Mouse (Mus musculus): ENCODE results near the gene Rtn1. TPM values are rescaled to one million over a fixed set of nuclear protein-coding genes. Genes with fewer than 3 reads are reported as not detected.
A peak's percentile ranks its signal among the peaks of the same experiment; 100 is the strongest.

Gene Rtn1
- polyA plus RNA-seq, 1 experiment from 2014 or later = 1,241 TPM

DNA sequence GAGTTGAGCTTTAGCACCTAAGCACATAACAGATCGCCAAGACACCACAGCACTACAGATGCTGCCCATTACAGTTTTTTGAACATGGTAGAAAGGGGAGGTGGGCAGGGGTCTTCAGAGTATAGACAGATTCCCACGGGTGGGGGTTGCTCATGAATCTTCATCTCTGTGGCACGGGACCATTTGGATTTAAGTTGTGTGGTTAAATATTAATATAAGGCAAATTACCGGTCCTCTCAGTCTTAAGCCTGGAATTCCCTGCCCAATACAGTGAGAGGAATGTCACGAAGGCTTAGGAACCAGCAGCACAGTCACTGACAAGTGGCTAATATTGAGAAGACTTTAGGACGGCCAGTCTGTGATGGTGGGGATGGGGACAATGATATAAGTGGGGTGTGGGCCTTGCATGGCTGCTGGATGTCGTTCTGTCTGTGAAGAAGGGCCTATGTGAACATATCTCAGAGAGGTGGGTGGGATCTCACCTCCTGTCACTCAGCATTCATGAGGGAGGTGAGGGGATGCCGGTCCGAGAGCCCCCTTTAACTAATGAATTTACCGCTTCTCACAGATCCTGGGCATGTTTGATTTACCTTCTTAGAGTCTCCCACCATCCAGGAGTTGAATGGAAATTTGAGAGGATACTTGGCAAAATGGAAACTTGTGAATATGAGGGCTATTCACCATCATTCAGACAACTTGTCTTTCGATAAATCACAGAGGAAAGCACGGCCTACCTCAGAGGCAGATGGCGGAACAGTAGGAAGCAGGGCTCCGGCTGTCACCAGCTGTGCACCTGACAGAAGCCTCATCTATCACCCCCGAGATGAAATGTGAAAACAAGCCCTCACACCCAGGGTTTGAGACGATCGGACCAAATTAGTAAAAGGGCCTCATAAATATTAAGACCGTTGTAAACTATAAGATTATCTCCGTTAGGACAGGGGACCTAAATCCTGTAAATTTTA is 175.7 kb downstream of the Rtn1 start:
- Histone ChIP-seq H3K27me3 (peaks cover 2% of the 10 kb centered on the region; the same call in 1 of the 2 replicates), H3K4me2 (peak overlapping the region; percentile 67), H3K9ac (peak overlapping the region; percentile 95), H3K4me1 (peaks cover 71% of the 10 kb centered on the region), H3K36me3 (ENCODE audit: poor library complexity, severe bottlenecking) (0 out of 2 replicates have a peak, but pooled peaks cover 9% of the 10 kb centered on the region), H3K27ac (peak overlapping the region; percentile 69), H3K9me3 (replicated peaks) (no peaks in the 10 kb centered on the region), H3K4me3 (peak overlapping the region; percentile 76)
- 73% methylated on average over 19 of the region's 19 CpGs for WGBS
- ATAC-seq = no peak

DNA sequence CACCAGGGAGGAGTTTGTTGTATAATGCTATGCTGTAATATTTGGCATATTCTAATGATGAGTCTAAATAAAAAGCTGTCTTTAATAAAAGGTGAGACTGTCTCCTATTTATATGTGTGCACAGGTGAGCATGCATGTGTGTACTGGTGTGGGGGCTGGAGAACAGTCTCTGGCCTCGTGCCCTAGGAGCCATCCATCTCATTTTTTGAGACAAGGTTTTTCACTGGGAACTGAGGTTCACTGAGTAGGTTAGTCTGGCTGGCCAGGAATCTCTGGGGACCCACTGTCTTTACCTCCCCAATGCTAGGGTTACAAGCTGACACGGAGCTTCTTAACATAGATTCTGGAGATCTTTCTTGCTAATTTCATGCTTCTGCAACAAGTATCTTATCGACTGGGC is 176.7 kb downstream of the Rtn1 start:
- H3K9me3 ChIP-seq (replicated peaks) = no peaks in the 10 kb centered on the region
- ATAC-seq = no peak
- 0 out of 2 replicates have a peak, but pooled peaks cover 9% of the 10 kb centered on the region for H3K36me3 ChIP-seq (ENCODE audit: poor library complexity, severe bottlenecking)
- 77% methylated on average over 3 of the region's 3 CpGs for WGBS
- no peak overlapping the region for H3K9ac ChIP-seq
- H3K27ac ChIP-seq = no peak overlapping the region
- H3K4me3 ChIP-seq = peak overlapping the region; percentile 76; the same call in 1 of the 2 replicates
- H3K27me3 ChIP-seq = peaks cover under 1% of the 10 kb centered on the region; the same call in 1 of the 2 replicates
- peak overlapping the region; percentile 67 for H3K4me2 ChIP-seq
- peaks cover 70% of the 10 kb centered on the region for H3K4me1 ChIP-seq

DNA sequence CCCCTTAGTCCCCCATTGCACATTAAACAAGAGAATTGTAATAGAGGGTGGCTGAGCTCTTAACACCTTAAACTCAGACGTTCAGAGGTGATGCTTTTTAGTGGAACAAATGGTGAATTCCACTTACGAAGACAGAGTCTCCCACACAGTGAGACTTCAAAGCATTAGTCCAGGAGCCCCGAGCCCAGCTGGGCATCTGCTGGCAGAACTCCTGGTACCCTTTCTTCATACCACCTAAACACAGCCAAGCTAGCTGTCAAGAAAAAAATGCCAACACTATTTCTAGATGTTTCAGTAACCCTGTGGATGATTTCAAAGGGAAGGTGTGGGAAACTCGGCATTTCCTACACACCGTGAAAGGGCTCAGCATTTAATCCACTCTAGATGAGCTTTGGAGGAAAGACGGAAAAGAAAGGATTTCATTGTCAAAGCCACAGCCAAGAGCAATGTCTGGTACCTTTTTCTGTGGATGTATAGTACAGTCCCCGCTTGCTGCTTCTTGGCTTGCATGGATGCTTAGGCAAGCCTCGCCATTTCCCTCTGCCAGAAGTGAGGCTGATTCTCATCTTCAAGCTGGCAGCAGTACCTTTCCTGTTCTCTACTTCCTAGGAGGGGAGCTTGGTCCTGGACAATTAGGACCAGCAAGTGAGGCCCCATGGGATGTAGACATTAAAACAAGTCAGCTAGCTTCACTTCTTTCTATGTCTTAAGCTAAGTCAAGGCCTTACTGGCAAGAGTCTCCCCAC is 179.2 kb downstream of the Rtn1 start:
- Histone ChIP-seq H3K4me1 (peaks cover 75% of the 10 kb centered on the region), H3K4me3 (no peak overlapping the region), H3K27ac (no peak overlapping the region), H3K9me3 (replicated peaks) (no peaks in the 10 kb centered on the region), H3K9ac (no peak overlapping the region), H3K4me2 (no peak overlapping the region), H3K27me3 (no peaks in the 10 kb centered on the region), H3K36me3 (ENCODE audit: poor library complexity, severe bottlenecking) (peaks cover 14% of the 10 kb centered on the region; the same call in 1 of the 2 replicates)
- 70% methylated on average over 8 of the region's 8 CpGs for WGBS
- ATAC-seq = no peak

DNA sequence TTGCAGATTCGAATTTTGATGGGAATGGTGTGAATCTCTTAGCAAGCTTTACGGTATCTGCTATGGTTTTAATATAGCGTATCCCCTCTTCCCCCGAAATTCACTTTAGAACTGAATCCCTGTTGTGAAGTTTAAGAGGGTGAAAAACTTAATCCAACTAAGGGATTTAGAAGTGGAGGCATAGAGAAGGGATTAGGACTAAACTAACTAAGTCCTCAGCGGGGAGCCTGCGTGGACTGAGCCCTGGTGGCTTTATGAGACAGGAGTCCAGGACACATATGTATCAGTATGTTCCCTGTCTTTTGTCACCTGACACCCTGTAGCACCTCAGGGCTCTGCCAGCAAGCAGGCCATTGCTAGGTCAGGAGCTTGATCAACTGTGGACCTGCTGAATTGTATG is 181.1 kb downstream of the Rtn1 start:
- Histone ChIP-seq H3K9me3 (replicated peaks) (no peaks in the 10 kb centered on the region), H3K9ac (no peak overlapping the region), H3K27me3 (no peaks in the 10 kb centered on the region), H3K4me2 (no peak overlapping the region), H3K4me3 (no peak overlapping the region), H3K36me3 (ENCODE audit: poor library complexity, severe bottlenecking) (peaks cover 19% of the 10 kb centered on the region), H3K27ac (no peak overlapping the region), H3K4me1 (peaks cover 56% of the 10 kb centered on the region)
- ATAC-seq = no peak
- 60% methylated on average over 6 of the region's 6 CpGs for WGBS

DNA sequence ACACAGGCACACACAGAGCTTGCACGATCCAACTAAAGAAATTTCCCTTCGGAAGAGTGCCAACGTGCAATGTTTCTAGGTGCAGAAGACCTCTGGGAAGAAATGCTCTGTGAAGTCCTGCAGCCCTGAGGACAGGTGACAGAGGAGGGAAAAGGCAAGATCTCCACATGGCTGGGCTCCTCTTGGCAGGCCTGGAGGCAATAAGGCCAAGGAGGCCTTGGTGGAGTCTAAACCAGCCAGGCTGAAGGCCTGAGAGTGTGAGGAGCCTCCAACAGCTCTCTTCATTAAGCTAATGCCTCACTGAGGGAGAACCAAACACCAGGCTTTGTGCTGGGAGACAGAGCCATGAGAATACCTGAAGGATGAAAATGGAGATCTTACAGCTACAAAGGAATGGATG is 183.5 kb downstream of the Rtn1 start:
- Histone ChIP-seq H3K27ac (no peak overlapping the region), H3K36me3 (ENCODE audit: poor library complexity, severe bottlenecking) (peaks cover 42% of the 10 kb centered on the region), H3K4me3 (no peak overlapping the region), H3K4me1 (peaks cover 39% of the 10 kb centered on the region), H3K9me3 (replicated peaks) (no peaks in the 10 kb centered on the region), H3K9ac (no peak overlapping the region), H3K4me2 (no peak overlapping the region), H3K27me3 (no peaks in the 10 kb centered on the region)
- ATAC-seq = no peak
- 98% methylated on average over 3 of the region's 3 CpGs for WGBS

DNA sequence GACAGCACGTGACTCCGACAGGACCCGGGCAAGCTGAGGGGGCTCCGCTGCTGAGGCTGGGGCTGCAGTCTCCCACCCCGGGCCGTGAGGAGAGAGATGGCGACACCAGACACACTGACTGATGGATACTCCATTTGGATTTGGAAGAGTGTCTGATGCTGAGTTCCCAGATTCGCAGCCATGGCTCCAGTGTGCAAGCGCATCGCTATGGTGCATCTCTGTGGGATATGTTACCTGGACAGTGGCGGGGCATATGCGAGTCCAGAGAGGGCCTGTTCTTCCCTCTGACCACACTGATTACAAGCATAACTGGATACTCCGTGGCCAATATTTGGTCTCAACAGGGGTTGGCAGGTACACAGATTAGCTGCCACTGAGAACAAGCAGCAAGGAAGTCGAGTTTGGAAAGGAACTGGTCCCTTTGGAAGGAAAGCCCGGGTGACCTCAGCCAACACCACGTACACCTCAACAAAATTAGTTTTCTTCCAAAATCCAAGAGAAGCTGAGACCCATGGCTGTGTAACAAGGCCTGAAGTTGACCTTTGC is 185.2 kb downstream of the Rtn1 start:
- ATAC-seq = 0 out of 2 replicates have a peak, but pooled peaks have one; percentile 25
- H3K4me2 ChIP-seq = no peak overlapping the region

DNA sequence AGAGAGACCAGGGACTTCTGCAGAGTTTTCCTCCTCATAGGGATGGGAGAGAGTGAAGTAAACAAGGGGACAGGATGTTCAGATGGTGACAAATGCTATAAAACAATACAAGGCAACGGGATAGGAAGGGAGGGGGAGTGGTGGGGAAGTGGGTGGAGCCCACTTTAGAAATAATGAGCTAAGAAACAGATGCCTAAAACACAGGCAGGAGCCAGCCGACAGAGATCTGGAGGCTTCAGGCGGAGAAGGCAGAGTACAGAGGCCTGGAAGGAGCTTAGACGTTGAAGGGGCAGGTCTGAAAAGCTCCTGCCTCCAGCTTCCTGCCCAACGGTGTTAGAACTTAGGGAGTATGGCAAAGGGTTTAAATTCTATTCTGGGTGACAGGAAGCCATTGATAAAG is 195.3 kb downstream of the Rtn1 start:
- WGBS = 55% methylated on average over 5 of the region's 5 CpGs
- Histone ChIP-seq H3K27me3 (no peaks in the 10 kb centered on the region), H3K4me3 (no peak overlapping the region), H3K4me2 (no peak overlapping the region), H3K9me3 (replicated peaks) (no peaks in the 10 kb centered on the region), H3K36me3 (ENCODE audit: poor library complexity, severe bottlenecking) (peaks cover 94% of the 10 kb centered on the region), H3K4me1 (no peaks in the 10 kb centered on the region), H3K9ac (no peak overlapping the region), H3K27ac (no peak overlapping the region)
- ATAC-seq = no peak

More for the DNA sequence above, 185.2 kb downstream of the Rtn1 start:
- peaks cover 55% of the 10 kb centered on the region for H3K36me3 ChIP-seq (ENCODE audit: poor library complexity, severe bottlenecking)
- no peaks in the 10 kb centered on the region for H3K9me3 ChIP-seq (replicated peaks)
- H3K4me3 ChIP-seq = no peak overlapping the region
- no peak overlapping the region for H3K9ac ChIP-seq
- H3K4me1 ChIP-seq = peaks cover 26% of the 10 kb centered on the region
- H3K27me3 ChIP-seq = no peaks in the 10 kb centered on the region
- WGBS = 95% methylated on average over 16 of the region's 16 CpGs
- no peak overlapping the region for H3K27ac ChIP-seq

DNA sequence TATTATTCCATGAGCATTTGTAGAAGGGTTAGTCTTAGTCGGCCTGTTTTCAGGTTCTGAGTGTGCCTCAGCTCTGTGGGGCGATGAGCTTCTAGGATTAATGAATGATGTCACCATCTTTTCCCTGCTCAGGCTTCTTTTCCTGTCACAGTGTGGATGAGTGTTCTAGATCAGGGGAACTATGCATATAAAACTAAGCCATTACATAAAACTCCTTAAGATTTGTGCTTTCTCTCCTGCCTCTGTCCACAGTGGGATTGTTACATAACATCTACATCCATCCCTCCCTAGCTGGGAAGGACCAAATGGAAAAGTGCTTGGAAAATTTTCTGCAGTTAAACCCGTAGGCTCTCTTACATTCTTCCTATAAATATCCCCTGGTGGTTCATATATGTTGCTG is 208.0 kb downstream of the Rtn1 start:
- ATAC-seq = no peak
- Histone ChIP-seq H3K9me3 (replicated peaks) (no peaks in the 10 kb centered on the region), H3K9ac (no peak overlapping the region), H3K4me3 (no peak overlapping the region), H3K27me3 (no peaks in the 10 kb centered on the region), H3K4me2 (no peak overlapping the region), H3K36me3 (ENCODE audit: poor library complexity, severe bottlenecking) (no peaks in the 10 kb centered on the region), H3K4me1 (peaks cover 6% of the 10 kb centered on the region), H3K27ac (no peak overlapping the region)
- 92% methylated on average over 3 of the region's 3 CpGs for WGBS

DNA sequence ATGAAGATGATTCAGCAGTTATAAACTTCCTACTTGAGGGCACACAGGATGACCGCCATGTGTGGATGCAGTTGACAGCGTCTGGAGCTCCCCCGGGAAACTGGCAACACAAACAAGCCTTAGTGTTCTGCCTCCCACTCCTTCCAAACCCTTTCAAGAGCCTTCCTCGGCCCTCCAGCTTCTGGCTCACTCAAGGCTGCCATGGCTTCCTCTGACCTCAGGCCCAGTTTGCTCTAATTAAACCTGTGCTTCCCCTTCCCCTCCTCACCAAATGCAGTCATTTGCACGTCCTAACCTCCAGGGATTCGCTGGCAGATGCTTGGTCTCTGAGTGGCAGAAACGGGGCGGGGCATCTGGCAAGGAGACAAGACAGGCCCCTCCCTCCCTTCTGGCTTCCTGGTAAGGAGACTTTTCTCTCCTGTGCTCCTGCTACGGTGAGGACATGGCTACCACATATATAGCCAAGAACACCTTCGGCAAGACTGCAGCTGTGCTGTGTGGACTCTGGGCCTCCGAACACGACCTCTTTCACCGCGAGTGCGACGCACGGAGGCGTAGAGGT is 210.8 kb downstream of the Rtn1 start:
- peak; percentile 82 for ATAC-seq
- Histone ChIP-seq H3K9me3 (replicated peaks) (no peaks in the 10 kb centered on the region), H3K9ac (no peak overlapping the region), H3K27me3 (no peaks in the 10 kb centered on the region), H3K4me1 (peaks cover 6% of the 10 kb centered on the region), H3K27ac (0 out of 2 replicates have a peak overlapping the region, but pooled peaks have one; percentile 32), H3K36me3 (ENCODE audit: poor library complexity, severe bottlenecking) (no peaks in the 10 kb centered on the region), H3K4me3 (no peak overlapping the region), H3K4me2 (peak overlapping the region; percentile 14; the same call in 1 of the 2 replicates)
- WGBS = 63% methylated on average over 18 of the region's 18 CpGs

DNA sequence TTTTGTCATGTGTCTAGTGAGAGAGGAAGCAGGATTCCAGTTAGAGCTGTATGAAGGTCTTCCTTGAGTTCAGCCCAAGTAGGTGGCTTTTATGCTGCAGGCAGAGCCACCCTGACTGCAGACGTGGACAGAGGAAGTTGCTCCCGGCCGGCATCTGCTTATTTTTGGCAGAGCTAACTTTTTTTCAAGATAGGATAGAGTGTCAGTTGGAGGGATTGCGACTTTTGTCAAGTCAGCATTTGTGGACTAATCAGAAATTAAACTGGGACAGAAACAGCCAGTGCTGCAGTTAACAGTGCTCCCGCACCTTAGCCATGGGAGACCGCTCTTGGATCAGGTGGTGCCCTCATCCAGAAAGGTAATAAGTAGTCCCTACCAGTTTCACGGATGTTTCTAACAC is 211.4 kb downstream of the Rtn1 start:
- H3K4me2 ChIP-seq = no peak overlapping the region
- ATAC-seq = no peak
- no peak overlapping the region for H3K4me3 ChIP-seq
- 85% methylated on average over 7 of the region's 7 CpGs for WGBS
- H3K36me3 ChIP-seq (ENCODE audit: poor library complexity, severe bottlenecking) = no peaks in the 10 kb centered on the region
- H3K9me3 ChIP-seq (replicated peaks) = no peaks in the 10 kb centered on the region
- no peak overlapping the region for H3K27ac ChIP-seq
- H3K4me1 ChIP-seq = peaks cover 6% of the 10 kb centered on the region
- H3K9ac ChIP-seq = no peak overlapping the region
- no peaks in the 10 kb centered on the region for H3K27me3 ChIP-seq

DNA sequence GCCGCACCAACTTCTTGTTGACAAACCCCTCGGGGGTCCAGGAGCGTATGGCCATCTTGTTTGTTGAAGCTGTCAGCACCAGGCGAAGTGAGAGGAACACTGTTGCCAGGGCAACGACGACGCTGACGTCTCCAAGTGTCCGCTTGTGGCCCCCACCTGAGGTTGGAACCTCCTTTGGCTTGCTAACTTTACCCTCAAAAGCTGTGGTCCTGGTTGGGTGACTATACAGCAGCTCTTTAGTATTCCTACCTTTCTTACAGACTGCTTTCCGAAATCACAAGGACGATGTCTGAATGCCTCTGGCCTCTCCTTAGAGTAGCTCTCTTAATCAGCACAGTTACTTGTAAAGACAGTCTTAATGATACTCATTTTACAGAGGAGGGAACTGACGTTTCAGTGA is 223.9 kb downstream of the Rtn1 start, which contains the start of gene Ccdc175:
Ccdc175 (minus strand) TSS at position 101 of the 400 bp plus-strand sequence.
- ATAC-seq = no peak
- Histone ChIP-seq H3K9ac (no peak within 1 kb of the TSS), H3K36me3 (ENCODE audit: poor library complexity, severe bottlenecking) (no peaks in the 10 kb centered on the region), H3K4me2 (no peak within 1 kb of the TSS), H3K4me3 (no peak within 1 kb of the TSS), H3K9me3 (replicated peaks) (no peaks in the 10 kb centered on the region), H3K27ac (no peak within 1 kb of the TSS), H3K27me3 (no peaks in the 10 kb centered on the region), H3K4me1 (no peaks in the 10 kb centered on the region)
- WGBS = 87% methylated on average over 12 of the region's 12 CpGs

Data from forebrain, embryonic 13.5 days (tissue).